Mouse (Mus musculus) lung, adult 2 months (tissue): ENCODE data around the gene Dclk3.

Source experiments
- CTCF ChIP-seq: fragments of 200-500 bp; IDR thresholded peaks from 2 replicates; pipeline ENCODE4 v1.5.1; 2011; ENCODE audit warnings: mild to moderate bottlenecking, low read length, control low read depth; ENCODE audit not compliant: insufficient read depth
- POLR2A ChIP-seq: fragments of 200-500 bp; IDR thresholded peaks from 2 replicates; pipeline ENCODE4 v1.6.1; 2011; ENCODE audit warnings: low read depth, mild to moderate bottlenecking, control low read depth, low read length, borderline replicate concordance; ENCODE audit errors: extremely low read depth

GRCm38 (mm10) chr9:111403159-111403558 lies 35.7 kb upstream of the Dclk3 start:
- TF ChIP-seq POLR2A (no peak), CTCF (no peak)
